Mouse (Mus musculus): ENCODE data around the gene Cdc20b.

- no peak for TF ChIP-seq CTCF (IDR thresholded peaks at IDR 0.05)
- no peak for TF ChIP-seq EP300 (IDR thresholded peaks at IDR 0.05)
Measured at GRCm38 (mm10) chr13:113044876-113045275, 10.0 kb downstream of the Cdc20b start.

Measured in lung, postnatal 0 days (tissue).